Mouse (Mus musculus) central nervous system, embryonic 11.5 days (tissue): ENCODE results near the gene Gm21987. TPM values are rescaled to one million over a fixed set of nuclear protein-coding genes. Genes with fewer than 3 reads are reported as not detected.

Experiments used
- polyA plus RNA-seq: library from polyadenylated mRNA; depleted of rRNA; stranded (reverse); fragments of >200 nt; gene quantifications from 2 replicates; pipeline ENCODE4 v1.2.3, GENCODE M21; 2012; rRNA removed

The Gm21987 gene
- not detected in 2 replicates for polyA plus RNA-seq

GRCm38 (mm10) chr16:38346529-38347325 lies at the start of gene Gm21987, which contains the start of gene Cox17:
Gene Gm21987 (plus strand): TSS chr16:38347040.
Gene Cox17 (plus strand): TSS chr16:38346991.

GRCm38 (mm10) chr16:38341396-38342324 lies 5.2 kb upstream of the Gm21987 start, which contains the start of gene Maats1:
Gene Maats1 (minus strand): TSS chr16:38342143.

GRCm38 (mm10) chr16:38361933-38362332 lies 15.1 kb downstream of the Gm21987 start, which contains the start of gene Popdc2:
Gene Popdc2 (plus strand): TSS chr16:38362209.

Other genes starting within 250 kb of the Gm21987 start
- gene Nr1i2, start 52.2 kb upstream of the Gm21987 start, polyA plus RNA-seq: 0.09 and 0.28 TPM in 2 replicates
- 0.50 and 0.60 TPM in 2 replicates for gene Maats1, start 4.9 kb upstream of the Gm21987 start, polyA plus RNA-seq
- gene Cox17, start within 50 bp of the Gm21987 start, polyA plus RNA-seq: 119 and 221 TPM in 2 replicates
- gene Popdc2, start 15.2 kb downstream of the Gm21987 start, polyA plus RNA-seq: 4.8 and 7.5 TPM in 2 replicates
- 0.26 and 0.34 TPM in 2 replicates for gene Pla1a, start 86.1 kb downstream of the Gm21987 start, polyA plus RNA-seq
- 63.0 and 70.7 TPM in 2 replicates for gene Adprh, start 105.7 kb downstream of the Gm21987 start, polyA plus RNA-seq
- 0.24 and 0.35 TPM in 2 replicates for gene Cd80, start 108.5 kb downstream of the Gm21987 start, polyA plus RNA-seq
- gene Timmdc1, start 175.6 kb downstream of the Gm21987 start, polyA plus RNA-seq: 21.6 and 33.7 TPM in 2 replicates
- gene Poglut1, start 203.2 kb downstream of the Gm21987 start, polyA plus RNA-seq: 48.6 and 74.0 TPM in 2 replicates
- gene Tmem39a, start 211.7 kb downstream of the Gm21987 start, polyA plus RNA-seq: 60.4 and 144 TPM in 2 replicates